Mouse (Mus musculus) ES-Bruce4 (cell line): ENCODE measurements around the gene Slc5a10.

ENCODE experiments used
- CTCF ChIP-seq: IDR thresholded peaks from one replicate; pipeline ENCODE4 v1.8.1; 2011; ENCODE audit warnings: low read depth, low read length
- POLR2A ChIP-seq: IDR thresholded peaks from one replicate; pipeline ENCODE4 v1.8.1; 2011; ENCODE audit warnings: low read length; ENCODE audit not compliant: insufficient read depth

GRCm38 (mm10) chr11:61653568-61653967 is 67.1 kb downstream of the Slc5a10 start:
- no peak for TF ChIP-seq POLR2A
- TF ChIP-seq CTCF = no peak
